Mouse (Mus musculus): Measurements from ENCODE around the gene Cks2. TPM values are rescaled to one million over a fixed set of nuclear protein-coding genes. Genes with fewer than 3 reads are reported as not detected.

Gene Cks2
- polyA plus RNA-seq (2016; fragmentation: Nextera tagmentation; extraction: Ambion mirVana): 161 and 183 TPM in 2 replicates

DNA sequence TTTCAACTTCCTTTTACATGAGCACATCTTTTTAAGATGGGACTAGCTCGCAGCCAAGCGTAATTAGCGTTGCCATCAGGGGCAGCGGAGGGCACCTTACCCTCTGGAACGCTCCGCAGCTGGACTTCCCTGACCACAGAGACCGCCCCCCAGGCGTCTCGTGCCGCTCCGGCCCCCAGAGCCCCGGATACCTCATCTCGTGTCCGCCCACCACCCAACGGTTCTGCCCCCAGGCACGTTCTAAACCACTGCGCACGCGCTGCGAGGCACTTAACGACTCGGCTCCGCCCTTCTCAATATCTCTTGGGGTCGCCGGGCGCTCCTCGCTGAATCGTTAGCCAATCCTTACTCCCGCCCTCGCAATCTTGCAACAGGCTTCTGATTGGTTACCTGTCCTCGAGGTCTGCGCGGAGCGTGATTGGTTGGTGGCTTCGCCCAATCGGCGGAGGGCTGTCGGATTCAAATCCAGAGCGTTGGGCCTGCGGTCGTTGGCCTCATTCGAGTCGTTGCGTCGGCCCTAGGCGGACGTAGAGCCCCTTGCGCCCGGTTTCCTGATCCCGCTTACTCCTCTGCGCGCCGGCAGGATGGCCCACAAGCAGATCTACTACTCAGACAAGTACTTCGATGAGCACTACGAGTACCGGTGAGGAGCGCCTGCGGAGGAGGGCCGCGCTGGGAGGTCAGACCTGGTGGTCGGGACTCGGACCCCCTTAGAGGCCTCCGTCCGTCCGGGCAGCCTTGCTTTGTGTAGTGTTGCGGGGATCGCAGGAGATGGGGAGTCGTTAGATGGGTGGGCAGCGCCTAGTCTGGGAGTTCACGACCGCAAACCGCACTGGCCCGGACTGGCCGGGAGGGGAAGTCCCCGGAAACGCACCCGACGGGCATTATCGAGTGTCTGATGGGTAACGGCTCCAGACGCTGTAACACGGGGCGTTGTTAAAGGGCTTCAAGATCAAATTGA lies at the start of gene Cks2:
Gene Cks2, plus strand, starts transcription at position 404 of the 961 bp plus-strand sequence.
- H3K4me3 ChIP-seq: peak within 1 kb of the TSS; percentile 81
- peak within 1 kb of the TSS; percentile 77 for H3K9ac ChIP-seq
- no peaks in the 10 kb centered on the region for H3K27me3 ChIP-seq
- H3K36me3 ChIP-seq: no peaks in the 10 kb centered on the region
- H3K27ac ChIP-seq: peak within 1 kb of the TSS; percentile 57
- peak; percentile 99 for ATAC-seq (ENCODE audit: low FRiP score)
- peak within 1 kb of the TSS; percentile 85 for H3K4me2 ChIP-seq (replicated peaks)
- WGBS: under 1% methylated on average over 83 of the region's 83 CpGs
- H3K9me3 ChIP-seq (replicated peaks): no peaks in the 10 kb centered on the region
- H3K4me1 ChIP-seq: peaks cover 9% of the 10 kb centered on the region

DNA sequence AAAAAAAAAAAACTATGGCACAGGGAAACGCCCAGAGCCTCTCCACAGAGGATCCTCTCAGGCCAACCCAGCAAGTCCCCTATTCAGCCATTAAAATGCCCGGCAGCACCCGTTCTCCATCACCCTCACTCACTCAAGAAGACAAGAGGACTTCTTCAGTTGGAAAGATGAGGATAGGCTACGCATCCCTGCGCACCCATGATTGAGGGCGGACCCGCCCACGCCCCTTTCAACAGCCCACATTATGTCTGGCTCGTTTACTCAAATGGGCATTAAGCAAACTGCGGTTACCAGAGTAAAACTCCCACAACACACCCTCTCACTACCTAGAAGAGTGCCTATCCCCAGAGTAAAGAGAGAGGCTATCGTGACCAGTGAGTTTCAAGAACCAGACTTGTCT lies 49.6 kb upstream of the Cks2 start:
- no peak overlapping the region for H3K4me3 ChIP-seq
- no peak overlapping the region for H3K27ac ChIP-seq
- peak overlapping the region; percentile 100 for H3K4me2 ChIP-seq (replicated peaks)
- 0 out of 2 replicates have a peak, but pooled peaks cover 3% of the 10 kb centered on the region for H3K9me3 ChIP-seq (replicated peaks)
- WGBS: 31% methylated on average over 11 of the region's 11 CpGs
- peaks cover 7% of the 10 kb centered on the region for H3K4me1 ChIP-seq
- no peak overlapping the region for H3K9ac ChIP-seq
- H3K27me3 ChIP-seq: peaks cover 14% of the 10 kb centered on the region
- no peaks in the 10 kb centered on the region for H3K36me3 ChIP-seq
- 0 out of 2 replicates have a peak, but pooled peaks have one; percentile 22 for ATAC-seq (ENCODE audit: low FRiP score)

DNA sequence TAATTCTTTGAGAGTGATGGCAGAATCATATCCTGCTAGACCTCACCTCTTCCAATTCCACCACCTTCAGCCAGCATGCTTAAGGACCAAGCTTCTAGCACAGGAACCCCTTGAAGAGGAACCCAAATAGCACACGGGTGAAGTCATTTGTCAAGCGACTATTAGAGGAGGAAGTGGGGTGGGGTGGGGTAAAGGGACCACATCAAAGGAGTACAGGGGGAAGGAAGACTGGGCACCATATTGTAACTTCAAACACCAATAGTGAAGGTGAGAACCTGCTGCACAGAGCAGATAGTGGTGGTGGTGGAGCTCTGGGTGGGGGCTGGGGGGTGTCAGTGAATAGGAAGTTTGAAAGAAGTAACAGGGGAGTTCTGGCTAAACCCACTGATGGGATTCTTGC lies 47.0 kb upstream of the Cks2 start:
- H3K4me3 ChIP-seq: no peak overlapping the region
- no peak overlapping the region for H3K4me2 ChIP-seq (replicated peaks)
- peaks cover 7% of the 10 kb centered on the region for H3K4me1 ChIP-seq
- ATAC-seq (ENCODE audit: low FRiP score): no peak
- H3K27ac ChIP-seq: no peak overlapping the region
- no peak overlapping the region for H3K9ac ChIP-seq
- no peaks in the 10 kb centered on the region for H3K9me3 ChIP-seq (replicated peaks)
- peaks cover 14% of the 10 kb centered on the region for H3K27me3 ChIP-seq
- H3K36me3 ChIP-seq: no peaks in the 10 kb centered on the region
- 81% methylated on average over 2 of the region's 2 CpGs for WGBS

DNA sequence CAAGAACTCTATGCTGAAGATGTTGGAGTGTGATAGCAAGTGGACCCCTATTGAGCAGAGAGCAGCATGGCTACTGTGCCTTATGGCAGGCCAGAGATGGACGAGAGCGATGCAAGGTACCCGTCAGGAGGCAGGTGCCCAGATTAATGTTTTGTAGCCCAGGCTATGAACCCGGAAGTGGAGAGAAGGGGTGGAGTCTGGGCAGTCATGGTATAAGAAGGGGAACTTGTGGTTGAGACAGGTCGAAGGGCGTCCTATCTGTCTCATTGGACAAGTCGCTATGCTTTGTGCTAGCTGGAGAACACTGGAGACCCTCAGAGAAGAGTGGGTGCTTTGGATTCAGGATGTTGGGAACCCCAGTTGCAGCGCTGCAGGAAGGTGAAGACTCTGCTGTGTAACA lies 44.9 kb upstream of the Cks2 start:
- WGBS: 93% methylated on average over 8 of the region's 8 CpGs
- Histone ChIP-seq H3K4me1 (peaks cover 7% of the 10 kb centered on the region), H3K36me3 (no peaks in the 10 kb centered on the region), H3K4me3 (no peak overlapping the region), H3K27me3 (peaks cover 7% of the 10 kb centered on the region; the same call in 1 of the 2 replicates), H3K9me3 (replicated peaks) (no peaks in the 10 kb centered on the region), H3K9ac (no peak overlapping the region), H3K4me2 (replicated peaks) (no peak overlapping the region), H3K27ac (no peak overlapping the region)
- no peak for ATAC-seq (ENCODE audit: low FRiP score)

DNA sequence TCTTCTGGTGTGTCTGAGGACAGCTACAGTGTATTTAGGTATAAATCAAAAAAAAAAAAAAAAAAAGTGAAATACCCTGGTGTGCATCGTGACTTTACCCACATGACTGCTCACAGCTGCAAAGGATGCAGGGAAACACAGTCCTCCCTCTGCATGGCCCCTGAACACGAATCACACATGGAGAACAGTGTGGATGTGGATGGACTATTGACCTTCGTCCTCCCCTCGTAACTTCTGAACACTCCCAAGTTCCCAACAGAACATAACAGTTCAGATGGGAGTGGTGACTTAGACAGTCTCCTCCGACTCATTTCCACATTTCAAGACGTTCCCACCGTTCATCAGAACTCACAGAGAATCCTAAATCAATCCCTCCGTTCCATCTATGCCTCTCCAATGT lies 42.3 kb upstream of the Cks2 start:
- no peak overlapping the region for H3K9ac ChIP-seq
- H3K27ac ChIP-seq: no peak overlapping the region
- H3K4me2 ChIP-seq (replicated peaks): peak overlapping the region; percentile 39
- H3K9me3 ChIP-seq (replicated peaks): no peaks in the 10 kb centered on the region
- H3K27me3 ChIP-seq: no peaks in the 10 kb centered on the region
- H3K4me1 ChIP-seq: peaks cover 7% of the 10 kb centered on the region
- no peaks in the 10 kb centered on the region for H3K36me3 ChIP-seq
- 70% methylated on average over 8 of the region's 8 CpGs for WGBS
- no peak overlapping the region for H3K4me3 ChIP-seq
- 0 out of 2 replicates have a peak, but pooled peaks have one; percentile 26 for ATAC-seq (ENCODE audit: low FRiP score)

DNA sequence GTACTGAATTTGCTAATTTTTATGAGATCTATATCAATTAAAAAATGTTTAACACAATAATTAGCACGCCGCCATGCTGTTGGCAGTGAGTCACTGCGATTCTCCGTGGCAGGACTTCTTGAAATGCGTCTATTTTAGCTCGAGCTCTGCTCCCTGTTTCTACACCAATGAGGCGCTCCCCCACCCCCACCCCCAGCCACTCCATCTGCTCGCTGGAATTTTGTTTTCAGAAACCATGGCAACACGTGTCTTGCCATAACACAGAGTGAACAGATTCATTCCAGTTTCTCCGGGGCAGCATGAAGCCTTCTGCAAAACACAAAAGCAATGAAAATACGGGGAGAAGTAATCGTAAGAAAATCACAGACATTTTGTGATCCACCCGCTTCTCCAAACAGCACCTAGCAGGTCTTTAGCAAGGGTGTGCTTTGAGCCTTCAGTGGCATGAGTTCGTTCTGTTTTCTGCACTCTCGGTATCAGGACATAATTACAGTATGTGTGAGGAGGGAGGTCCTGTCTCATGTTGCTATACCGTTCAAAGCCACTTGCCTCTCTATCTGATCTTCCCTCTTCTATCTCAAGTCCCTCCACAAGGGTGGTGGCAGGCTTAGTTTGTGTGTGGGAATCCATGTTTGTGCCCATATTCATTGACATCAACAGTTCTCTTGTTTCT lies 41.7 kb upstream of the Cks2 start:
- no peaks in the 10 kb centered on the region for H3K36me3 ChIP-seq
- H3K9me3 ChIP-seq (replicated peaks): no peaks in the 10 kb centered on the region
- H3K27me3 ChIP-seq: no peaks in the 10 kb centered on the region
- H3K4me2 ChIP-seq (replicated peaks): peak overlapping the region; percentile 39
- H3K27ac ChIP-seq: no peak overlapping the region
- ATAC-seq (ENCODE audit: low FRiP score): peak; percentile 84
- no peak overlapping the region for H3K4me3 ChIP-seq
- 27% methylated on average over 16 of the region's 16 CpGs for WGBS
- peaks cover 7% of the 10 kb centered on the region for H3K4me1 ChIP-seq
- no peak overlapping the region for H3K9ac ChIP-seq

DNA sequence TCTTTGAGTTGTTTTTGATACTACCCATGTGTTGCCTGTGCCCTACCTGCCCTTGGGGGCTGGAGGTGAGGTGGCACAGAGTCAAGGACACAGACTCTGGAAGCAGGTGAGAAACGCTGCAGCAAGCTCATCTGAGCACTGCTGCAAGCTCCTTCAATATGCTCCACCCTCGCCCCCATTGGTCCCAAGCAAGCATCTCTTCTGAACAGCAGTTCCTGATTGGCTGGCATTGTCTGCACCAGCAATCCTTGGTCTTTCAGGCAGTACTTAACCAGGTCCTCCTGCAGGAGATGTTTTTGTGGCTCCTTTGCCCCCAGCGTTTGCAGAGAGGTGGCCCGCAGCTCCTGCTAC lies 41.2 kb upstream of the Cks2 start:
- H3K4me1 ChIP-seq: peaks cover 7% of the 10 kb centered on the region

DNA sequence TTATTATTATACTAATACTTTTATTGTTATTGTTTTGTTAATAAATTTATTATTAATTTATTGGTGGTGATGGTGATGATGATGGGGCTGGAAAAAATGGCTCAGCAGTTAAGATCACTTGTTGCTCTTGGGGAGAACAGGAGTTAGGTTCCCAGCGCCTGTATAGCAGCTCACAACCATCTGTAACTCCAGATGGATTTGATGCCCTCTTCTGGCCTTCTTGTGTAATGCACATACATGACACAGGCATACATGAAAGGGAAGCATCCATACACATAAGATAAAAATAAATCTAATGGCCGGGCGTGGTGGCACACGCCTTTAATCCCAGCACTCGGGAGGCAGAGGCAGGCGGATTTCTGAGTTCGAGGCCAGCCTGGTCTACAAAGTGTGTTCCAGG lies 35.8 kb upstream of the Cks2 start:
- H3K4me1 ChIP-seq: peaks cover 2% of the 10 kb centered on the region; the same call in 1 of the 2 replicates
- H3K9ac ChIP-seq: no peak overlapping the region
- H3K36me3 ChIP-seq: no peaks in the 10 kb centered on the region
- H3K9me3 ChIP-seq (replicated peaks): no peaks in the 10 kb centered on the region
- ATAC-seq (ENCODE audit: low FRiP score): no peak
- WGBS: 95% methylated on average over 7 of the region's 7 CpGs
- H3K27me3 ChIP-seq: no peaks in the 10 kb centered on the region
- H3K4me3 ChIP-seq: no peak overlapping the region
- no peak overlapping the region for H3K4me2 ChIP-seq (replicated peaks)
- H3K27ac ChIP-seq: no peak overlapping the region

More for the DNA sequence above, 41.2 kb upstream of the Cks2 start:
- H3K9me3 ChIP-seq (replicated peaks): no peaks in the 10 kb centered on the region
- peak; percentile 59 for ATAC-seq (ENCODE audit: low FRiP score)
- no peaks in the 10 kb centered on the region for H3K36me3 ChIP-seq
- H3K27ac ChIP-seq: no peak overlapping the region
- no peak overlapping the region for H3K4me3 ChIP-seq
- peak overlapping the region; percentile 39 for H3K4me2 ChIP-seq (replicated peaks)
- H3K9ac ChIP-seq: no peak overlapping the region
- 42% methylated on average over 4 of the region's 4 CpGs for WGBS
- H3K27me3 ChIP-seq: no peaks in the 10 kb centered on the region

DNA sequence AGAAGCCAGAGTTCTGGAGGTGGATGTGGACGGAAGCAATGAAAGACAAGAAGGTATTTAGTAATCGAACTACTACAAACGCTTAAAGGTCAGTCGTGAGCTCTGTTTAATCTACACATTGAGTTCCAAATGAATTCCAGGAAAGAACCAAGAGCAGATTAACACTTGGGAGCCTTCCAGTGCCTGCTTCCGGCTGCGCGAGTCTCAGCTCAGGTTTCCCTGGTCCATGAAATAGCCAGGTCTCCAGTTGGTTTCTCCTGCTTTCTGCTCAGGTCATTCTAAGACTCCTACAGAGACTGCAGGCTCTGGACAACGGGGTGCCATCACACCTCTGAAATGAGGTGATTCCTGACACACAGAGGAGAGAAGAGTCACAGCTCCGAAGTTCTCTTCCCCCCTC lies 34.0 kb upstream of the Cks2 start:
- WGBS: 31% methylated on average over 9 of the region's 9 CpGs
- no peak for ATAC-seq (ENCODE audit: low FRiP score)
- Histone ChIP-seq H3K4me3 (no peak overlapping the region), H3K4me1 (peaks cover 3% of the 10 kb centered on the region; the same call in 1 of the 2 replicates), H3K9ac (no peak overlapping the region), H3K27me3 (no peaks in the 10 kb centered on the region; the same call in 1 of the 2 replicates), H3K27ac (no peak overlapping the region), H3K36me3 (no peaks in the 10 kb centered on the region), H3K9me3 (replicated peaks) (no peaks in the 10 kb centered on the region), H3K4me2 (replicated peaks) (no peak overlapping the region)

DNA sequence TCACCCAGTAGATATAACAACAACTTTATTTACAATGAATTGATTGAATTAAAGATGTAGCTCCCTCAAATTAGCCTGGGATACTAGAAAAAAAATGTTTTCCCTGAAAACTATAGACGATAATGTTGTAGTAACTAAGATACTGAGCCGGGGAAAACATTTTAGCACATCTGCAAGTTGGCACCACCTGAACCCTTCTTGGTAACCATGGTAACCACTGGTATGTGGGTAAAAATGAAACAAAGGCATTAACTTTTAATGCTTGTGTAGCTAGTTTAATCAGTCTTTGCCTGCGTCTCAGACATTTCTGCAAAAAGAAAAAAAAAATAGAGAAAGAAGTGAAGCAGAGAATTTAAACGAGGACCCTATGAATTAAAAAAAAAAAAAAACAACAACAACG lies 33.5 kb upstream of the Cks2 start:
- H3K4me1 ChIP-seq: peaks cover 7% of the 10 kb centered on the region
- no peak overlapping the region for H3K27ac ChIP-seq
- no peak overlapping the region for H3K4me2 ChIP-seq (replicated peaks)
- no peaks in the 10 kb centered on the region; the same call in 1 of the 2 replicates for H3K27me3 ChIP-seq
- H3K36me3 ChIP-seq: no peaks in the 10 kb centered on the region
- no peak overlapping the region for H3K9ac ChIP-seq
- no peak overlapping the region for H3K4me3 ChIP-seq
- no peaks in the 10 kb centered on the region for H3K9me3 ChIP-seq (replicated peaks)
- ATAC-seq (ENCODE audit: low FRiP score): no peak
- 51% methylated on average over 5 of the region's 5 CpGs for WGBS

DNA sequence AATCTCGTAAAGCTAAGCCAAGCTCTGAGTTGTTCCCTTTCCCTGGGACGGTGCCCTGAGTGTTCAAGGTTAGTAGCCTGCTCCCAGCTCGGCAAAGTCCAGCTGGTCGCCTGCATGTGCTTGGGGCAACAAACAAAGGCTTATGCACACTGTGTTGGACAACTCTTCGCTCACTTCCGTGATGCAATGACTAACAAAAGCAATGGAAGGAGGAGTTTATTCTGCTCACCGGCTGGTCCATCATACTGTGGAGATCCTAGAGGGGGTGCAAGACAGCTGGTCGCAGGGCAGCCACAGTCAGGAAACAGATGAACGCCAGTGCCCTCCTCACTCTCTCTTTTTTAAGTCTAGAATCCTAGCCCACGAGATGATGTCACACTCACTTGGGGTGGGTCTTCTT lies 29.2 kb upstream of the Cks2 start:
- Histone ChIP-seq H3K27me3 (no peaks in the 10 kb centered on the region; the same call in 1 of the 2 replicates), H3K4me1 (peaks cover 20% of the 10 kb centered on the region), H3K9ac (no peak overlapping the region), H3K9me3 (replicated peaks) (no peaks in the 10 kb centered on the region), H3K36me3 (no peaks in the 10 kb centered on the region), H3K4me3 (no peak overlapping the region), H3K27ac (no peak overlapping the region), H3K4me2 (replicated peaks) (no peak overlapping the region)
- 66% methylated on average over 10 of the region's 10 CpGs for WGBS
- ATAC-seq (ENCODE audit: low FRiP score): 0 out of 2 replicates have a peak, but pooled peaks have one; percentile 52

DNA sequence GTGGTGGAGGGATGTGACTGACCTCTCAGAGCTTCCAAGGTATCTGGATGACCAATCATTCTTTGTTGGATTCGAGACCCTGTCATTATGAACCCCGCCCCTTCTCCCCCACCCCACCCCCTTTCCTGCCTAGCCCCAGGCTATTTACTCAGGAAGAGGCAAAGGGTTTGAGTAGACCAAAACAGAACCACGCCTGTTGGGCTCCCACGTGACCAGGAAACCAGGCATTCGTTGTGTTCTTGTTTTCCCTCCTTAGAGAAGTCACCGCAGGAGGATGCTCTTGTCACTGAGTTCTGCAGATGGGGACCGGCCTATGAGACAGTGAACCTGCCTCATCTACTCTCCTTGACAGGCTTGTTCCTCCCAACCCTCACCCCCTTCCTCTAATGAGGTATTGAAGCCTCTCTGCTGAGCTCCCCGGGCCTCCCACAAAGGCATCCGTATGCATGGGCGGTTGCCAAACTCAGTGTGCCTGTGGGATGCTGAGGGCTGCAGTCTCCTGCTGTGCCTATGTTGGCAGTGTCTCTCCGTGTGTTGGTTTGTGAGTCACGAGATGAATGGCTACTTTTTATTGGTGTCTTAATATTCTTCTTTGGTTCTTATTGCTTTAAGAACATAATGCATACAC lies 28.5 kb upstream of the Cks2 start:
- peaks cover 18% of the 10 kb centered on the region for H3K4me1 ChIP-seq
- peak overlapping the region; percentile 8; the same call in 1 of the 2 replicates for H3K4me2 ChIP-seq (replicated peaks)
- no peaks in the 10 kb centered on the region for H3K36me3 ChIP-seq
- H3K9me3 ChIP-seq (replicated peaks): no peaks in the 10 kb centered on the region
- H3K27ac ChIP-seq: no peak overlapping the region
- no peak overlapping the region for H3K4me3 ChIP-seq
- no peaks in the 10 kb centered on the region; the same call in 1 of the 2 replicates for H3K27me3 ChIP-seq
- 9% methylated on average over 12 of the region's 12 CpGs for WGBS
- ATAC-seq (ENCODE audit: low FRiP score): peak; percentile 63
- no peak overlapping the region for H3K9ac ChIP-seq

Data from hindbrain, embryonic 12.5 days (tissue).